ENCODE assay signal across 12 mouse cellular contexts in genomic region chr5:81046128-81046527, GRCm38 (mm10).
"Had no signal": no experiment of that assay in that cellular context is flagged by ENCODE, and none has a peak within 500 bp of the region (broad histone marks: within the 10 kb centered on the region; RNA-seq: fewer than 3 reads in every experiment).

No protein-coding gene starts in this region.

- DNase-seq: retina, postnatal 1 day; right cerebral cortex, adult 18-20 months; right cerebral cortex, postnatal 14 days; right cerebral cortex, postnatal 25 days; right cerebral cortex, postnatal 4 days; spleen, adult 18-20 months; thymus, adult 18-20 months; thymus, adult 2 months; thymus, postnatal 14 days; thymus, postnatal 25 days; thymus, postnatal 36 days; thymus, postnatal 4 days had no signal
